Mouse (Mus musculus) lung, postnatal 14 days (tissue): ENCODE measurements around the gene Slc5a4b.
A peak's percentile ranks its signal among the peaks of the same experiment; 100 is the strongest.

Experiments used
- DNase-seq: peaks from one replicate; pipeline ENCODE4 v3.0.0; 2021

Gene Slc5a4b

DNA sequence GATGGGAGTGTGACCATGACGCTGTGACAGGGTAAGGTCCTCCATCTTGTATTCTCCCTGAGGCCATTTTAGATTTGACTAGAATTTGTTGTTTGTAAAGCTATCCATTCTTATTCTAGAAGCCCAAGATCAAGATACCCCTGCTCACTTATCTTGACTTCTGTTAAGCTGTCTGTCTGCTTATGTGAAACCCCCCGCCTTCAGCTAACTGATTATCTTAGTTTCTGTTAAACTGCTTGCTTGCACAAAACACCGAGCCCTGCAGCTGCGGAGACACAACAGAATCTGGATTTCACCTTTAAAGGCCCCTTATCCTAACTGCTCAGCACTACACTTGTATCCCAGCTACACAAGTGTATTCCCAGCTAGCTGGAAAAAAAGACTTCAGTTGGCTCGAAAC lies 73.8 kb downstream of the Slc5a4b start:
- no peak for DNase-seq

DNA sequence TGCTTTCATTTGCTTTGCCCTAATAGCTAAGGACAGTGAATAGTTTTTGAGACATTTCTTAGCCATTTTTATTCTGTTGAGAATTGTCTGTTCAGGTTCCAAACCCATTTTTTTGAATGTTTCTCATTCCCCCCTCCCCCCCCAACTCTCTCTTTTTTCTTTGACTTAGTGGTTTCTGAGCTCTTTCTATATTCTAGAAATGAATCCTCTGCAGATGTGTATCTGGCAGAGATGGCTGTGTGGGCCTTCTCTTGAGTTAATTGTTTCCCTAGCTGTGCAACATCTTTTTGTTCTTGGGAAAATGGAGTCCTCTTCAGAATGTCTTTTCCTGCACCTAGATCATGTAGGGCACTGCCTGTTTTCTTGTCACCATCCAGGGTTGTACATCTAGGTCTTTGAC lies 75.5 kb downstream of the Slc5a4b start:
- no peak for DNase-seq

DNA sequence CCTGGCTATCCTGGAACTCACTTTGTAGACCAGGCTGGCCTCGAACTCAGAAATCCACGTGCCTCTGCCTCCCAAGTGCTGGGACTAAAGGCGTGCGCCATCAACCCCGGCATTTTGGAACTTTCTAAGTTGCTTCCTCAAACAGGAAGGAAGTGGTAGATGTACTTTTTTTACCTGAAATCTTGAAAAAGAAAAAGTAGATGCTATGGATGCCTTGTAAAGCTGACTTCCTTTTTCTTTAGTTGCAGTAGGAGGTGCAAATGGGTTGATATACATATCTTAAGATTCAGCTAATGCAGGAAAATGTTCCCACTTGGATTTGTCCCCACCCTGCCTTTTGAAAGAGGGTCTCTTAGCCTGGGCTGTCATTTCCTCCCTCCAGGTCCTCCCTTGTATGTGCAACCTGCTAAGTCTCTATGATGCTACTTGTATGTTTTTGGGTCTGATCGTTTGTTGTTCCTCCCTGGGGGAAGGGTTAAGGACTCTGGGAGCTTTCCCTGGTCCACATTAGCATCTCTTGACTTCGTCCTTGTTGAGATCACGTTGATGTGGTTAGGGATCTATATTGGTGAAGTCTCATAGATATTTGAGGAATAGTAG lies 76.7 kb downstream of the Slc5a4b start:
- no peak for DNase-seq

DNA sequence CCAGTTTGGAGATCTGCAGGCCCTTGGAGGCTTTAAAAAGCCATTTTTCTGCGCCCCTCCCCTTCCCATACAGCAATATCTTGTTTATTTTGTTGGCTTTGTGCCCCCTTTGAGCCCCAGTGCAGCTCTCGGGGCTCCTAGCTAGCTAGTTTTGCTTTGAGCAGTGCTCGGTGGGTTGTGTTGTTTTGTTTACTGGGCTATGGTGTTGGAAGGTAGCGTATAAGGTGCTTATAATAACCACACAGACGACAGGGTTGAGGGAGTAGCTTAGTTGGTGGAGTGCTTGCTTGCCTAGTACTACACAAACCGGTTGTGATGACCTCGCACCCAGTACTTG lies 77.7 kb downstream of the Slc5a4b start:
- no peak for DNase-seq

DNA sequence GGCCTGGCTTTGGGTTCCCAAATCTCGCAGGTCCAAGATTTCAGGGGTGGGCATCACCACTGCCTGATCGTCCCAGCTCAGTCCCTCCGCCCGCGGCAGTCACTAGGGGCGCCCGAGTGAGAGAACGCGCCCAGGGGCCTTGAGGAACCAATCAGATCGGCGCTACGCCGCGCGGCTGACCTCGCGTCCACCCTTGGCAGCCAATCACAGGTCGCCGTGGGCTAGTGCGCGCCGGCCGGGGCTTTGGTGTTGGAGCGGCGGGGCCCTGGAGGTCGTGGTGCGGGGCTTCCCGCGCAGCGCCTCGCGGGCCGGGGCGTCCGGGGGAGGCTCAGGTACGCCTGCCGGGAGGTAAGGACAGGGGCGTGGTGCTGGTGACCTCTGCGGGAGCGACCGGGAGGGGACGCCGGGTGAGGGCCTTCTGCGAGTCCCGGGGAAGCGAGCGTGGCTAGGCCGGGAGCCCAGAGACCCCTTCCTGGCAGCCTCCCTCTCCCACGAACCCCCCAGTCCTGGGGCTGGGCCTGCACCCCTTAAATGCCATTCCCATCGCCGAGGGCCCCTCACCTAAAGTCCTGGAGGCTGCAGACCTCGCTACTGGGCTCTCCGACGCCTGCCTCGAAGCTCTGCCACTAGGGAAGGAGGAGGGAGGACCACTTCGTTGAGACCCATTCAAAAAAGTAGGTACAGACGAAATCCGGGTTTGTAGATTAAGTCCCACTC lies 78.2 kb downstream of the Slc5a4b start, which contains the start of gene Zfp280b:
Gene Zfp280b, plus strand, starts transcription at position 249 of the 717 bp plus-strand sequence.
- peak; percentile 96 for DNase-seq

DNA sequence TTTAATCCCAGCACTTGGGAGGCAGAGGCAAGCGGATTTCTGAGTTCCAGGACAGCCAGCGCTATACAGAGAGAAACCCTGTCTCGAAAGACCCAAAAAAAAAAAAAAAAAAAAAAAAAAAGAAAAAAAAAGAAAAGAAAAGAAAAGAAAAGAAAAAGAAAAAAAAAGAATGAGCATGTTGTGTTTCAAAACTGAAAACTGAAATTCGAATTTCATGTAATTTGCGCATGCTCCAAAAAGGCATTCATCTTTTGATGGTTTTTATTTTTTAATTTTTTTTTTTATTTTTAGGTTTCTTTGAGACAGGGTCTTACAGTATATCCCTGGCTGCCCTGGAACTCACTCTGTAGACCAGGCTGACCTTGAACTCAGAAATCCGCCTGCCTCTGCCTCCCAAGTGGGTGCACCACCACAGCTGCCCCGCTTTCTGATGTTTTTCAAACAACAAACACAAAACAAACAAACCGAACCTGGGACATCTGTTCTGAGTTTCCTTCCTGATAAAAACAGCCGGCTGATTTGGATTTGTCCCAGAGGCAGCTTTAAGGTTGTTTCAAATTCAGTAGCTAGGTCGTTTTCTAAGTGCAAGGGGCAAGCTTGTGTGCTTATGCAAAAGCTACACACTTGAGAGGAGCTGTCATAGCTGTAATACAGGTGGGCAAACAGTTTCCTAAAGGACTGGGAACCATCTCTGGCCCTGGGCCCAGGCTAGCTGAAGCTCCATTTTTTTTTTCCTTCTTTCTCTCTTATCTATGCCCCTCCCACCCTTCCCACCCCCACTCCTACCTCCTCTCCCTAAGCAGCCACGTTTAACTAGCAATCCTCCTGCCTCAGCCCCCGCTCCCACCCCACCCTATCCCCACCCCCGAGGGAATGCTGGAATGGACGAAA lies 79.0 kb downstream of the Slc5a4b start:
- peak; percentile 16 for DNase-seq

DNA sequence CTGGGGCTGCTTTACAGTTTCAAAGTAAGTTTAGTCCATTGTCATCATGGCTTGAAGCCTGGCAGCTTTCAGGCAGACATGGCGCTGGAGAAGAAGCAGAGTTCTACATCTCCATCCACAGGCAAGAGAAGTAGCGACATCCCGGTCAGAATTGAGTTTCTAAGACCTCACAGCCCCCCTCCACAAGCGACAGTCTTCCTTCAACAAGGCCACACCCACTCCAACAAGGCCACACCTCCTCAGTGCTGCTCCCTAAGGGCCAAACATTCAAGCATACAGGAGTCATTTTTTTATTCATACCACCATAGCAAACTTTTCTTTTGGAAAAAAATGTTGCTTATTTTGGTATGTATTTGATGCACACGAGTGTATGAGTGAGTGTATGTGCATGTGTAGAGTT lies 80.3 kb downstream of the Slc5a4b start:
- no peak for DNase-seq

DNA sequence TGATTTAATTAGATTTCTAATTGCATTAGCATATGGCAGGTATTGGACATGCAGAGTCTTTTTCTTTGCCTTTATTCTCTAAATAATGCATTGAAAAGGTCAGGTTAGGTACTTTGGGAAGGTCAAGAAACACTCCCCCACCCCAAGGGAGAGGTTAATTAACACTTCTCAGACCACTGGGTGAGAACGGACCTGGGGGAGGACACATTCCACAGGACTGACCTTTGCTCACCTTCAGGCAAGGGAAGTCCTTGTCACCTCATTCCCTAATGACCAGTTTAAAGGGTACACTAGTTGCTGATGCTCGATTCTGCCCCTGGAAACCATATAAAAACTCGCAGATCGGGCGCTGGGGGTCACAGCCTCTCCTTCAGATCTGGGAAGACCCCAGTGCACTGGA lies 81.5 kb downstream of the Slc5a4b start:
- DNase-seq: no peak

DNA sequence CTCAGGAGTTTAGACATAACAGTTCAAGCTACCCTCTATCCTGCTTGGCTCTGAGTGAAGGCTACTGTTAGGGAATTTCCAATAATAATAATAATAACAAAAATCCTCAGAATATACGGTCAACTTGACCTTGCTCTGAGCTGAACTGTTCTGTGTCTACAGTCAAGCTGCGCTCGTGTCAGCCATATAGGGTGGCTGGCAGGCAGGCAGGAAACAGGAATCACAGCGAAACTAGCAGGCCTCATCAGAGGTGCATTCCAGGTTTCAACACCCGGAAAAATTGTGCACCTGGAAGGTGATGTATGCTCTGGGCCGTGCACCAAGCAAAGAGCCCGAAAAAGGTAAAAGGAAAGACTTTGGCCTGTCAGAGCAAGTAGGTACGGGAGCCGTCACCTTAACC lies 82.4 kb downstream of the Slc5a4b start:
- no peak for DNase-seq

DNA sequence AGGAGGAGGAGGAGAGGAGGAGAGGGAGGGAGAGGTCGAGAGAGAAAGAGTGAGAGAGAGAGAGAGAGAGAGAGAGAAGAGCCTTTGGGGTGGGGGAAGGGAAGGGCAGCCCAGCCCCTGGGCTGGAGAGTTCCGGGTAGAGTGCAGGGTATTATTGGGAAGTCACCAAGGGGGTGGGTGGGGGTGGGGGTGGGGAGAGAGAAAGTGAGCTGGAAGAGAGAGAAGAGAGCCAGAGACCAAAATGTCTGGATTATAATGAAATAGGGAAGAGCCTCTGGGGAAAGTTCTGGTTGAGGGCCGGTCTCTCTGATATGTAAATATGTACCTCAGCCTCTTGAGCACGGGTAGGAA lies 82.8 kb downstream of the Slc5a4b start:
- DNase-seq: no peak

DNA sequence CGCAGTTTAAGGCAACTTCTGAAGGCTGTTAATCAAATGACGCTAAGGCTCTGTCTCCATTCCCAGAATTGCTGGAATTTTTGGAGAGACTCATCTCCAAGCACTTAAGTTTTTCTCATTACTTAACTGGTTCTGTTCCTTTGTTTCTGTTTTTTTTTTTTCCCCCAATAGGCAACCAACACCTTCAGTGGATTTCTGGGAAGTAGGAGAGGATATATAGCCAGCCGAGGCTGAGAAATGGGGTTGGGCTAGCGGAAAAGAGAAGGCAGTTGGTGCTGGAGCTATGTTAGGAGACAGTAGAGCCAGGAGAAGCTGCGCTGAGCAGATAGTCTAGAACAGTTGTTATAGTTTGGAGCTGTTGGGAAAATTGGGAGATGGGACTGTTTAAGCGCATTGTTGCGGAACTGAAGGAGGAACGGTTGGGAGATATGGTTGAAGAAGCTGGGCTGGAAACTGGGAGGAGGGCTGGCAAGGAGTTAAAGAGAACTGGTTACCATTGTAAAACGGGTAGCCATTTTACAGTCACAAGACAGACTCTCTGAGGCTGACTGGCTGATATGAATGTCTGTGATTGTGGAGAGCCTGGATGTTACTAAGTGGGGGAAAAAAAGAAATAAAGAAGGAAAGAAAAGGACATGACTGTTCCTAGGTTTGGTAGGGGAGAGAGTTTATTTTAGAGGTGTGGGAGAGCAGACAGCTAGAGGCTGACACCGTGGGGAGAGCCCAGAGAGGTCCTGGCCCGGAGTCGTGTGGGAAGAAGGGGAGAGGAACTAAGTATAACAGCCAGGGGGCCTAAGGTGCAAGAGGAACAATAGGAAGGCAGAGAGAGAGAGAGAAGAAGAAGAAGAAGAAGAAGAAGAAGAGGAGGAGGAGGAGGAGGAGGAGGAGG lies 83.4 kb downstream of the Slc5a4b start:
- no peak for DNase-seq

DNA sequence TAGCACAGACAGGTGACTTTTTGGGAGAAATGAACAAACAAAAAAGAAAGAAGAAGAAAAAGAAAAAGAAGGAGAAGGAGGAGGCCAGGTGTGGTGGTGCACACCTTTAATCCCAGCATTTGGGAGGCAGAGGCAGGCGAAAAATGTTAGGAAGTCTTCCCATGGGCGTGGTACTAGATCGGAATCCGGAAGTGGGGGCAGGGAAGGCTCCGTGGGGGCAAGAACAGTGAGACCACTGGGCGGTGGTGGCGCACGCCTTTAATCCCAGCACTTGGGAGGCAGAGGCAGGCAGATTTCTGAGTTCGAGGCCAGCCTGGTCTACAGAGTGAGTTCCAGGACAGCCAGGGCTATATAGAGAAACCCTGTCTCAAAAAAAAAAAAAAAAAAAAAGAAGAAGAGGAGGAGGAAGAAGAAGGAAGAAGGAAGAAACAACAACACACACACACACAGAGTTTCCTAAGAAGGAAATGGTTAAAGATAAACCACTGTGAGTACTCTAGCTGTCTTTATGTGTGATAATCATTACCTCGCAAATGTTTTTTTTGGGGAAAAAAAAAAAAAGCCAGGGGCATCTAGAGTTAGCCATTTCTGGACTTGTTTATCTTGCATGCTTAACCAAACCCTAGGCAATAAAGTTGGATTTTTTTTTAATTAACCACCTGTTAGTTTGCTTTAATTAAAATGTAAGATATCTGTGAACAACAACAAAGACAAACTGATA lies 85.1 kb downstream of the Slc5a4b start:
- DNase-seq: no peak

DNA sequence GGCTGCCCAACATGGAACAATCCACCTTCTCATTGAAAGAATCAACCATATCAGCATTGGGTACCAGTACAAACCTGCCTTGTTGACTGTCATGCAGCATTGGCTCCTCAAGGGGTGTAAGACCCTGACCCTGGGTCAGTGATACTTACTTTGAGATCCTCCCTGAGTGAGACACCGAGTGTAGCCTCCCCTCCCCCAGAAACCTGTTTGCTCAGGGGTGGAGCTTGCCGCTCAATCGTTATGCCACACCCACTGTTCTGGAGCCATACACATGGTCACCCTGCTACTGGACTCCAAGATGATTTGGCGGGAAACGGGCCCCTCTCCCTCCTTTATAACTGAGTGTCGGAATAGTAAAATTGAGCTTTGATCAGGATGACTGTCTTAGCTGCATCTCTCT lies 86.8 kb downstream of the Slc5a4b start:
- DNase-seq: no peak

DNA sequence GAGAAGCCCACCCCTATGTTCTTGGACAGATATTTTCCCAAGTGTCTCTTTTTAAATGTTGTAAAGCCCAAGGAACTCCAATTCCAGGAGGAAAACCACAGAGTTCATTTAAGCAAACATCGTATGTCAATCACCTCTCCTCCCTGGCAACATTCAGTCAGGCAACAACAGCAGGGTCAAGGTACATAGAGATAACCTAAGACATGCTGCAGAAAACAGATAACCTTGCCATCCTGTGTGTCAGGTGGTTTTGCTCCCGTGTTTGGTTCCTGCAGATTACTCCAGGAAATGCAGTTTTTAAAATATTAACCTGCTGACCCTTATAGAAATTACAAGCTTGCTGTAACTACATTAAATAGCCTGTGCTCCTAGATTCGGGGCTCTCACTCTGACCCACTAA lies 89.0 kb downstream of the Slc5a4b start:
- DNase-seq: no peak

DNA sequence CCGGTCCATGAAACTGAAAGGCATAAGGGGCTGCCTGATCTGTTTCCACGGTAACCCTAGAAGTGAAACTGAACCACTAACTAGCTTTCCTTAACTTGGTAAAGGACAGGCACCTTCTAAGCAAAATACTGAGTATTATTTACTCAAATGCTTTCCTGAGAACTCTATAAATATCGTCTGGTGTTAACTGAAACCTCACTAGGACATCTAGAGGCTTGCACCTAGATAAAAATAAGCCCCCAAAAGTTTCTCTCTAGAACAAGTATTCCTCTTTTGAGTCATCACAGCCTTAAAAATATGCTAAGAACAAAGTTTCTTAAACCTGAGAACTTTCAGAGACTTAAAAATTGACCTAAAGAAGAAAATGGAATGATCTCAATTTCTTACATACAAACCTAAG lies 93.9 kb downstream of the Slc5a4b start:
- DNase-seq: no peak

DNA sequence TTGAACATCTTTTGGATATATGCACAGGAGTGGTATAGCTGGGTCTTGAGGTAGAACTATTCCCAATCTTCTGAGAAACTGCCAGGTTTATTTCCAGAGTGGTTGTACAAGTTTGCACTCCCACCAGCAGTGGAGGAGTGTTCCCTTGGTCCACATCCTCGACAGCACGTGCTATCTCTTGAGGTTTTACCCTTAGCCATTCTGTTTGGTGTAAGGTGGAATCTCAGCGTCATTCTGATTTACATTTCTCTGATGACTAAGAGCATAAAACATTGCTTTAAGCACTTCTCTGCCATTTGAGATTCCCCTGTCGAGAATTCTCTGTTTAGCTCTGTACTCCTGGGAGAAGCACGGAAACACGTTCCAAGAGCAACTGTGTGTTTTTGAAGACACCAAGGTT lies 97.8 kb downstream of the Slc5a4b start:
- DNase-seq: no peak

DNA sequence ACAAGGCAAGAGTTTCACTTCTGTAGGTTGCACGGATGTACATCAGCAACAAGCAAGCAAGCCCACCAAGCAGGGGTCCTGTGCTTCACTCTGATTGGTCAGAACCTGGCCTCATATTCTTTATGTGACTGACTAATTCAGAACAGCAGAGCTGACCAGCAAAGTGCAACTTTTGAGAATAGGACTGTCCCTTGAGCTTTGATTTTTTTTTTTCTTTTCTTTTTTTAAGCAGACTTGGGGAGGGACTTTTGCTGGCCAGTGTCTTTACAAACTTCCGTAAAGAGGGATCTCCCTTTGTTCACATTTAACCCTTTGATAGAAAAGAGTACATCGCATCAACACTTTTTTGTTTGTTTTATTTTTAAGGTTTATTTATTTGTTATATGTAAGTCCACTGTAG lies 100.9 kb downstream of the Slc5a4b start:
- no peak for DNase-seq
